Mouse (Mus musculus): ENCODE results near the gene Fbxo27. TPM values are rescaled to one million over a fixed set of nuclear protein-coding genes. Genes with fewer than 3 reads are reported as not detected.
"Not testable (repeated sequence)": the region's sequence is repeated elsewhere in the genome, so short reads cannot be mapped to it uniquely, and the experiment has no call there.

The Fbxo27 gene
- polyA plus RNA-seq, 1 experiment, result 1.1 TPM

DNA sequence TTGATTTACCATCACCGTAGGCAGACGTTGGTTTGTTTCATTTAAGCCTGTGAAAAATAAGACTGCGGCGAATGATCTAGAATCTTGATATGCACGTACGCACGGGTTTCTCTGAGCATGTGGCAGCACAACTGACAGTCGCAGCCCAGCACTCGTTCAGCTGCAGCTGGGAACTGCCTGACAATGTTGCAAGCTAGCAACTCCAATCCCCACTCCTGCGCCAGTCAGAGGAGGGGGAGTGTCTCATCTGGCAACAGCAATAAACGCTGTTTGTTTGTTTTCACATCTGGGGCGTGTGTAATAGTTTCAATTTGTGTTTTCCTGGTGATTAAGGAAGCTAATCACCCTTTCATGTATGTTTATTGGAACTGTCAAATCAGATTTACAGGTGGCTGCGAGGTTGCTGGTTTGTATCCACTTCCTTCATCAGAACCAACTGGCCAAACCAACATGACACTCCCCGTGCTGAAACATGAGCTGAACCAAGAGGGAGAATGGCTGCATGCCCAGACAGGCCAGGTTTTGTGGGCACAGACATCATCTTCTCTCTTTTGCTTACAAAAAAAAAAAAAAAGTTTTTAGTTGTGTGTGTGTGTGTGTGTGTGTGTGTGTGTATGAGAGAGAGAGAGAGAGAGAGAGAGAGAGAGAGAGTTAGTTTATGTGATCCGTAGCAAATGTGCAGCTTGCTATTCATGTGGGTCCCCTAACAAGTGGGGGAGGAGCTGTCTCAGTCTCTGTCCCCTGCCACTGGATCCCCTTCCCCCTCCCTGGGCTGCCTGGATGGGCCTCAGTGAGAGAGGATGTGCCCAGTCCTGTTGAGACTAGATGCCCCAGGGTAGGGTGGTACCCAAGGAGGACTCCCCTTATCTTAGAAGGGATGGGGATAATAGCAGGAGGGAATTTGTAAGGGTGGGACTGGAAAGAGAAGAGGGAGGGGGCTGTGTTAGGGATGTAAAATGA lies 26.7 kb upstream of the Fbxo27 start:
- Histone ChIP-seq H3K4me1 (ENCODE audit: control insufficient read depth, insufficient read depth, low read length) (no peaks in the 10 kb centered on the region), H3K4me3 (ENCODE audit: insufficient read depth, low read depth, low read length) (no peak overlapping the region), H3K27me3 (replicated peaks; ENCODE audit: control insufficient read depth, insufficient read depth, low read length) (no peaks in the 10 kb centered on the region), H3K27ac (ENCODE audit: insufficient read depth, low read depth, low read length) (no peak overlapping the region), H3K36me3 (ENCODE audit: control insufficient read depth, insufficient read depth, low read length) (no peaks in the 10 kb centered on the region)
- no peak for TF ChIP-seq POLR2A (IDR thresholded peaks at IDR 0.05; ENCODE audit: low read depth, low read length)
- no peak for TF ChIP-seq CTCF (conservative IDR thresholded peaks at IDR 0.05; ENCODE audit: insufficient read depth, insufficient read length, low read depth, low read length)
- no peak for DNase-seq
- WGBS, result 10% methylated on average over 15 of the region's 15 CpGs

DNA sequence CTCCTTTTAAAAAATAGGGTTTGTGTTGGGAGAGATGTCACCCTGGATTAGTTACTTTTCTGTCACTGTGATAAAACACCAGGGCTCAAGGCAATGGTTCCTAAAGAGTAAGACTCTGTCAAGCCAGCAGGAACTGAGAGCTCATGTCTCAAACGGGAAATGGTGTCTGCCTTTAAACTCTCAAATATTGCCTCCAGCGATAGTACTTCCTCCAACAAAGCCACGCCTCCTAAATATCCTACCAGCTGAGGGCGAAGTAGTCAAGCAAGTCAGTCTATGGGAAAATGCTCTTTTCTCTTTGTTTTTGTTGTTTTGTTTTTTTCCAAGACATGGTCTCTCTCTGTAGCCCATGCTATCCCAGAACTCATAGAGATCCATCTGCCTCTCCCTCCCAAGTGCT lies 21.5 kb upstream of the Fbxo27 start:
- no peak overlapping the region for H3K4me3 ChIP-seq (ENCODE audit: insufficient read depth, low read depth, low read length)
- no peaks in the 10 kb centered on the region for H3K27me3 ChIP-seq (replicated peaks; ENCODE audit: control insufficient read depth, insufficient read depth, low read length)
- no peak for DNase-seq
- no peak for TF ChIP-seq POLR2A (IDR thresholded peaks at IDR 0.05; ENCODE audit: low read depth, low read length)
- TF ChIP-seq CTCF (conservative IDR thresholded peaks at IDR 0.05; ENCODE audit: insufficient read depth, insufficient read length, low read depth, low read length), result no peak
- 42% methylated on average over 4 of the region's 4 CpGs for WGBS
- H3K4me1 ChIP-seq (ENCODE audit: control insufficient read depth, insufficient read depth, low read length), result no peaks in the 10 kb centered on the region
- H3K36me3 ChIP-seq (ENCODE audit: control insufficient read depth, insufficient read depth, low read length), result no peaks in the 10 kb centered on the region
- no peak overlapping the region for H3K27ac ChIP-seq (ENCODE audit: insufficient read depth, low read depth, low read length)

DNA sequence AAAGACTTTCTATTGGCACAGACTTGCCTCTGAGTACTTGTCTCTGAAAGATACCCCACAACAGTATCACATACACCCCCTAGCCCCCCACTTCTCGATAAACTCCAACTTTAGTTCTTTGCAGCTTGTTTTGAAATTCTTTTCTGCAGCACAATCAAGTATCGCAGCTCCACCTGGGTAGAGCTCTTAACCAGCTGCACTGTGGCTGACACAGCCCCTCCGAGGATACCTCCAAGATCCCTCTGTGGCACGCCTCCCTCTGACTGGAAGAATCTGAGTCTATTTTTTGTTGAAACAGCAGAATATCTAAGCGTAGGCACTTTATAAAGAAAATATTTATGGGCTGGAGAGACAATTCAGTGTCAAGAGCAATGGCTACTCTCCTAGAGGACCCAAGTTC lies 20.4 kb upstream of the Fbxo27 start:
- Histone ChIP-seq H3K4me3 (ENCODE audit: insufficient read depth, low read depth, low read length) (no peak overlapping the region), H3K4me1 (ENCODE audit: control insufficient read depth, insufficient read depth, low read length) (no peaks in the 10 kb centered on the region), H3K27me3 (replicated peaks; ENCODE audit: control insufficient read depth, insufficient read depth, low read length) (no peaks in the 10 kb centered on the region), H3K27ac (ENCODE audit: insufficient read depth, low read depth, low read length) (no peak overlapping the region), H3K36me3 (ENCODE audit: control insufficient read depth, insufficient read depth, low read length) (no peaks in the 10 kb centered on the region)
- WGBS, result 90% methylated on average over 5 of the region's 5 CpGs
- no peak for DNase-seq
- no peak for TF ChIP-seq POLR2A (IDR thresholded peaks at IDR 0.05; ENCODE audit: low read depth, low read length)
- no peak for TF ChIP-seq CTCF (conservative IDR thresholded peaks at IDR 0.05; ENCODE audit: insufficient read depth, insufficient read length, low read depth, low read length)

DNA sequence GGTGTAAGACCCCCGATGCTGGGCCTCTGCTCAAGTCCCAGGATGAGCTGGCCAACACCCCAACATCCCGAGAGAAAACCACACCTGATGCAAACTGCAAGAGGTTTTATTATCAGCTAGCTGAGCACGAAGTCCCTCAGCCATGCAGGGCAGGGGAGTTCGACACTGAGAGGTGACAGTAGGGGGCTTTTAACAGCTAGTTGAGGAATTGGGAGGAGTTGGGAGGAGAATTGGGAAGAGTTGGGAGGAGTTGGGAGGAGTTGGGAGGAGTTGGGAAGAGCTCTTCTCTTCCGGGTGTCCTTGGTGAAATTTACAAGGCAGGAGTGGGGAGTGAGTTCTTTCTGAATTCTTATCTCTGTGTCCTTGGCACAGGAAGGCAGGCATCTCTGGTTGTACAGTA lies 19.9 kb upstream of the Fbxo27 start:
- not testable (repeated sequence) for H3K4me3 ChIP-seq (ENCODE audit: insufficient read depth, low read depth, low read length); DNase-seq; H3K36me3 ChIP-seq (ENCODE audit: control insufficient read depth, insufficient read depth, low read length); H3K27me3 ChIP-seq (replicated peaks; ENCODE audit: control insufficient read depth, insufficient read depth, low read length); H3K4me1 ChIP-seq (ENCODE audit: control insufficient read depth, insufficient read depth, low read length); H3K27ac ChIP-seq (ENCODE audit: insufficient read depth, low read depth, low read length)
- WGBS, result 57% methylated on average over 5 of the region's 5 CpGs

- Histone ChIP-seq H3K27ac (ENCODE audit: insufficient read depth, low read depth, low read length) (no peak overlapping the region), H3K36me3 (ENCODE audit: control insufficient read depth, insufficient read depth, low read length) (no peaks in the 10 kb centered on the region), H3K4me1 (ENCODE audit: control insufficient read depth, insufficient read depth, low read length) (no peaks in the 10 kb centered on the region), H3K27me3 (replicated peaks; ENCODE audit: control insufficient read depth, insufficient read depth, low read length) (no peaks in the 10 kb centered on the region), H3K4me3 (ENCODE audit: insufficient read depth, low read depth, low read length) (no peak overlapping the region)
- DNase-seq, result no peak
- TF ChIP-seq POLR2A (IDR thresholded peaks at IDR 0.05; ENCODE audit: low read depth, low read length) (no peak), CTCF (conservative IDR thresholded peaks at IDR 0.05; ENCODE audit: insufficient read depth, insufficient read length, low read depth, low read length) (no peak)
- WGBS, result 78% methylated on average over 9 of the region's 9 CpGs
Observed at GRCm38 (mm10) chr7:28674994-28675393, 17.7 kb upstream of the Fbxo27 start.

DNA sequence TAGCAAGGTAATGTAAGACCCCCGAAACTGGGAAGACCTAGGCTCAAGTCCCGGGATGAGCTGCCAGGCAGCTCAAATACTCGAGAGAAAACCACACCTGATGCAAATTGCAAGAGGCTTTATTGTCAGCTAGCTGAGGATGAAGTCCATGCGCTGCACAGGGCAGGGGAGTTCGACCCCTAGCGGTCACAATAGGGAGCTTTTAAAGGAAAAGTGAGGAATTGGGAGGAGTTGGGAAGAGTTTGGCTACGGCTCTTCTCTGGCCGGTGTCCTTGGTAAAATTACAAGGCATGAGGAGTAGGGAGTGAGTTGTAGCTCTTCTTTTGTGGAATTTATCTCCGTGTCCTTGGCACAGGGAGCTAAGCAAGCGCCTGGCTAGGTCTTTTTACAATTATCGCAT lies 16.9 kb upstream of the Fbxo27 start:
- Histone ChIP-seq H3K27me3 (replicated peaks; ENCODE audit: control insufficient read depth, insufficient read depth, low read length) (no peaks in the 10 kb centered on the region), H3K36me3 (ENCODE audit: control insufficient read depth, insufficient read depth, low read length) (no peaks in the 10 kb centered on the region), H3K27ac (ENCODE audit: insufficient read depth, low read depth, low read length) (no peak overlapping the region), H3K4me1 (ENCODE audit: control insufficient read depth, insufficient read depth, low read length) (no peaks in the 10 kb centered on the region), H3K4me3 (ENCODE audit: insufficient read depth, low read depth, low read length) (no peak overlapping the region)
- WGBS, result 40% methylated on average over 11 of the region's 11 CpGs
- DNase-seq, result peak; percentile 31
- TF ChIP-seq CTCF (conservative IDR thresholded peaks at IDR 0.05; ENCODE audit: insufficient read depth, insufficient read length, low read depth, low read length) (peak; percentile 39; the same call in 1 of the 2 replicates), POLR2A (IDR thresholded peaks at IDR 0.05; ENCODE audit: low read depth, low read length) (no peak)

GRCm38 (mm10) chr7:28676811-28677541 lies 15.7 kb upstream of the Fbxo27 start:
- Histone ChIP-seq H3K36me3 (ENCODE audit: control insufficient read depth, insufficient read depth, low read length) (no peaks in the 10 kb centered on the region), H3K4me3 (ENCODE audit: insufficient read depth, low read depth, low read length) (no peak overlapping the region), H3K27me3 (replicated peaks; ENCODE audit: control insufficient read depth, insufficient read depth, low read length) (no peaks in the 10 kb centered on the region), H3K4me1 (ENCODE audit: control insufficient read depth, insufficient read depth, low read length) (no peaks in the 10 kb centered on the region), H3K27ac (ENCODE audit: insufficient read depth, low read depth, low read length) (no peak overlapping the region)
- WGBS, result 78% methylated on average over 13 of the region's 13 CpGs
- no peak for DNase-seq
- no peak for TF ChIP-seq CTCF (conservative IDR thresholded peaks at IDR 0.05; ENCODE audit: insufficient read depth, insufficient read length, low read depth, low read length)
- TF ChIP-seq POLR2A (IDR thresholded peaks at IDR 0.05; ENCODE audit: low read depth, low read length), result no peak

All from kidney, adult 2 months (tissue).